Mouse (Mus musculus) neural tube, embryonic 13.5 days (tissue): ENCODE measurements around the gene Ascl2. TPM values are rescaled to one million over a fixed set of nuclear protein-coding genes. Genes with fewer than 3 reads are reported as not detected.

Source experiments
- ATAC-seq: fragments of 200-750 bp; cut with Nextera tagmentation; 2 replicates; pipeline ENCODE4 v1.8.0; 2017; ENCODE audit warnings: low read depth, mild to moderate bottlenecking, moderate TSS enrichment, moderate library complexity
- H3K27ac ChIP-seq: fragments of 300-500 bp; sonication (generic); replicated peaks from 2 replicates; pipeline ENCODE4 v1.5.1; 2015; ENCODE audit warnings: moderate library complexity, mild to moderate bottlenecking, inconsistent platforms
- H3K27me3 ChIP-seq: fragments of 300-500 bp; sonication (generic); 2 replicates; pipeline ENCODE4 v1.6.1; 2015; ENCODE audit warnings: mild to moderate bottlenecking, inconsistent platforms
- H3K36me3 ChIP-seq: fragments of 300-500 bp; sonication (generic); 2 replicates; pipeline ENCODE4 v1.6.1; 2015; ENCODE audit warnings: mild to moderate bottlenecking, inconsistent platforms
- H3K4me1 ChIP-seq: fragments of 300-500 bp; sonication (generic); replicated peaks from 2 replicates; pipeline ENCODE4 v1.6.1; 2015; ENCODE audit warnings: inconsistent platforms
- H3K4me2 ChIP-seq: fragments of 300-500 bp; sonication (generic); 2 replicates; pipeline ENCODE4 v1.6.1; 2015; ENCODE audit warnings: inconsistent platforms, mild to moderate bottlenecking, moderate library complexity
- H3K4me3 ChIP-seq: fragments of 300-500 bp; sonication (generic); 2 replicates; pipeline ENCODE4 v1.5.1; 2015; ENCODE audit warnings: mild to moderate bottlenecking, inconsistent platforms
- H3K9ac ChIP-seq: fragments of 300-500 bp; sonication (generic); 2 replicates; pipeline ENCODE4 v1.6.1; 2015; ENCODE audit warnings: moderate library complexity, mild to moderate bottlenecking, inconsistent platforms
- H3K9me3 ChIP-seq: fragments of 300-500 bp; sonication (generic); 2 replicates; pipeline ENCODE4 v1.6.1; 2016; ENCODE audit warnings: inconsistent platforms
- WGBS: fragments of 180-500 bp; shearing (Covaris S2); methylation state at CpG from one replicate; pipeline ENCODE4 v1.1.7; 2015; 5-methylcytosine and 5-hydroxymethylcytosine counted together
- polyA plus RNA-seq: library from polyadenylated mRNA; unstranded; fragments of >200 nt; fragmentation: Nextera tagmentation; extraction: Ambion mirVana; gene quantifications from 2 replicates; pipeline ENCODE4 v1.2.1, GENCODE M21; 2015

The Ascl2 gene
- polyA plus RNA-seq, 1 experiment from 2014 or later: 0.98 TPM

DNA sequence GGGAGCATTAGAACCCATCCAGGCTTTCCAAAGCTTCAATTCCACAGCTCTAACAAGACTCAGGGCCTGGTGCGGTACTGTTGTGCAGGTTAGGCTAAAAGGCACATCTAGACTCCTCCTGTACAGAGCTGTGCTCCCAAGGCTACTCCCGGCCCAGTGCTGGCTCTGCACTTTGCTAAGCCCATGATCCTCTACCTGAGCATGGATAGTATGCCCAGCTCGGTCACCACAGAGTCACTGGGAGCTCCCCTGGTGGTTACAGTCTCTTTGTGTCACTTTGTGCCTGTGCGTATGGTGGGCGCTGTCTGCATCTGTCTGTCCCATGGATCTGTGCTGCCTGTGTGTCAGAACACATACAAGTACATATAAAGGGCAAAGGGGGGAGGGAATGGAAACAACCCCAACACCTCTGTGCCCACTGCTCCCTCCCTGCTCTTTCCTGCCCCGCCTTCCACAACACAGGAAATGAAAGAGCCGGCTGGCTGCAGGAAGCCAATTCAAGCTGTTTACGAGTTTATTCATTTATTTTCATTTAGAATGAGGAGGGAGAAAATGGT lies 39.4 kb upstream of the Ascl2 start:
- H3K27ac ChIP-seq: peak overlapping the region; percentile 87
- no peaks in the 10 kb centered on the region; the same call in 1 of the 2 replicates for H3K27me3 ChIP-seq
- no peak overlapping the region for H3K4me2 ChIP-seq
- no peaks in the 10 kb centered on the region for H3K36me3 ChIP-seq
- WGBS: 45% methylated on average over 8 of the region's 8 CpGs
- no peak overlapping the region for H3K4me3 ChIP-seq
- peak; percentile 41 for ATAC-seq
- H3K4me1 ChIP-seq: peaks cover 53% of the 10 kb centered on the region
- H3K9me3 ChIP-seq: no peaks in the 10 kb centered on the region
- H3K9ac ChIP-seq: no peak overlapping the region

DNA sequence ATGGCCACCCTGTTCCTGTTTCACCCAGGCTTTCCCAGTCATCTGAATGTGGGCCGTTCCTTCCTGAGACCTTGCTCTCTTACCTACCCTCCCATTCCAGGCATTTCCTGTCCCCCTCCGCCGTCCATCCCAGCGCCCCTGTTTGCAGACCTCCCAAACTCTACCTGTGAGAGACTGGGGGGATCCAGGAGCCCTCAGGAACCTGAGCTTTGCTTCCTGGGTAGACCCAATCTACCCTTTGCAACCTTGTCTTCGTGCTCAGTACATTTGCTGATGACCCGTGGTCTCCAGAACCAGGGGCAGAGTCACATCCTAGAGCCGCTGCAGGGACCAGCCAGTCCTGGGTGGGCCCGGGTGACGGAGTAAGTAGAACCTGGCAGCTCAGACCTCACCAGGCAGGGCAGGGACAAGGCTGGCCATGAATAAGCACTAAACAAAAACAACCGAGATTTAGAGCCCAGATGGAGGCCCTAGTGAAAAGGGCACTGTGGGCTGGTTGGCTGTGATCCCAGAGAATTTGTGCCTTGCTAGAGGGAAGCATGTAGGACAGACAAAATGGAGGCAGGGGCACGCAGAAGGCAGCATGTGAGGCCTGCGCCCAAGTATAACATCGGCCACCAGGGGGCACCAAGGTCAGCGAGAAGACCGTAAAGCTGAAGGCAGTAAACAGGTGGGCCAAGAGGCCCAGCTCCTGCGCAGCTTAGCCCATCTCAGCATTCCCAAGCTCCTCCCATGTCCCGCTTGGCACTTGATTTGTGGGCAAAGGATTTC lies 38.7 kb upstream of the Ascl2 start:
- Histone ChIP-seq H3K4me2 (peak overlapping the region; percentile 17; the same call in 1 of the 2 replicates), H3K9me3 (no peaks in the 10 kb centered on the region), H3K36me3 (no peaks in the 10 kb centered on the region), H3K9ac (0 out of 2 replicates have a peak overlapping the region, but pooled peaks have one; percentile 17), H3K27ac (peak overlapping the region; percentile 87), H3K4me1 (peaks cover 46% of the 10 kb centered on the region), H3K4me3 (no peak overlapping the region), H3K27me3 (no peaks in the 10 kb centered on the region; the same call in 1 of the 2 replicates)
- 39% methylated on average over 17 of the region's 17 CpGs for WGBS
- peak; percentile 73 for ATAC-seq

DNA sequence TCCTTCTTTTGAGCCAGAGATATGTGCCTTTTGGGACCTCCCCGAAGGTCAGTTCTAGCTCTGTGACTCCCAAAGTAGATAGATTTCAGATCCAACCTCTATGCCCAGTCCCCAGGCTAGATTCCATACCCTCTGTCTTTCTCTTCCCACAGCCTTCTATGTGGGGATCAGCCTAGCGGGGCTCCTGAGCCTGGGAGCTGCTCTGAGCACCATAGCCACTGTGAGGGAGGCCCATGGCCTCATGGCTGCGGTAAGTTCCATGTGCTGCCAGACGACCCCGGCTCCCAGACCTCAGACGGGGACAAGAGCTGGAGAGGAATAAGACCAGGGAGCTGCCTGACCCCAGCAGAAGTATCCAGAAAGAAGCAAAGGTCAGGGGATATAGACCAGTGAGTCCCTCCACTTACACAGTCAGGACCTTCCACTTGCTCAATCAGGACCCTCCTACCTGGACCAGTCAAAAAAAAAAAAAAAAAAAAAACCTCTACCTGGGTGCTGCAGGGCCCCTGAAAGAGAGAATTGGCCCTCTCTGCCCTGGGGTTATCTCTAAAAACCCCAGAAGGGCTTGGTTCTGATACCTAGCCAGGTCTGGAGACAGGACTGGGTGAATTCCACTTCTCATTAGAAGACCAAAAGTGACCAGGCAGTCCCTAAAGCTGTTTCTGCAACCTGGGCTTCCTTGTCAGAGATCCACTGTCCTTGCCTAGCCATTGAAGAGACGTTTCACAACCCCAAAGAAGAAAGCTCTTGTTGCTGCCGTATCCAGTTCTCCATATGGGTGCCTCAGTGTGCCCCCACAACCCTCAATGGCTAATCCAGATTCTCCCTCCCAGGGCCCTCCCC lies 37.9 kb upstream of the Ascl2 start:
- Histone ChIP-seq H3K4me1 (peaks cover 38% of the 10 kb centered on the region), H3K27me3 (no peaks in the 10 kb centered on the region; the same call in 1 of the 2 replicates), H3K9me3 (no peaks in the 10 kb centered on the region), H3K4me3 (no peak overlapping the region), H3K27ac (peak overlapping the region; percentile 68; the same call in 1 of the 2 replicates), H3K9ac (no peak overlapping the region), H3K36me3 (no peaks in the 10 kb centered on the region), H3K4me2 (peak overlapping the region; percentile 17; the same call in 1 of the 2 replicates)
- ATAC-seq: no peak
- WGBS: 93% methylated on average over 8 of the region's 8 CpGs

DNA sequence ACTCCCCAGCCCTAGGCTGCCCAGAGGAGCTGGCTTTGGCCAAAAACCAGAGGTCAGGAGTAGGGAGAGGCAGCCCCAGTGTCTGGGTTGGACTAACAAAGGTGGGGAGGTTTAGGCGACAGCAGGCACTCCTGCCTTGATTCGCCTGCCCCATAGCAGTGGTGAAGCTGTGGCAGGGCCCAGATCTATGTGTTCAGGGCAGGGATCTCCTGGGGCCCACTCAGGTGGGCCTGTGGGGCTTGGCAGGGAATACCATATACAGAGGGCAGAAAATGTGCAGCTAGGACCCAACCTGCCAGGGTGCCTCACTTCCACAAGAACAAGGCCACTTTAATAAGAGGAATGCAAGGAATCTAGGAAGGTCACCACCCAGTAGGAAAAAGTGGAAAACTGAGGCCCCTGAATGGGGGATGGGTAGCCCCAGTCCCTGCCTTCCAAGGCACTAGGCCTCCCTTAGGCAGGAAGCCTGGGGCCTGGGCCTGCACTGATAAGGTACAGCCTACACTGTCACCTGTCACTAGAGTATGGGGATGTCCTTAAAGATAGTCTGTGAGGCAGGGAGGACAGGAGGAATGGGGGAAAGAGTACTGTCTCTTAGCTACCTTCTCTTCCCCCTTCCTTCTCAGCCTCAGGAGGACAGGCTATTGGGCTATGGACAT lies 37.2 kb upstream of the Ascl2 start:
- H3K27ac ChIP-seq: no peak overlapping the region
- 79% methylated on average over 2 of the region's 2 CpGs for WGBS
- no peaks in the 10 kb centered on the region for H3K9me3 ChIP-seq
- H3K4me1 ChIP-seq: peaks cover 35% of the 10 kb centered on the region
- no peak overlapping the region for H3K9ac ChIP-seq
- ATAC-seq: no peak
- H3K27me3 ChIP-seq: no peaks in the 10 kb centered on the region; the same call in 1 of the 2 replicates
- H3K4me2 ChIP-seq: no peak overlapping the region
- no peak overlapping the region for H3K4me3 ChIP-seq
- no peaks in the 10 kb centered on the region for H3K36me3 ChIP-seq

GRCm38 (mm10) chr7:143005344-143006096 lies 36.5 kb upstream of the Ascl2 start:
- Histone ChIP-seq H3K4me2 (no peak overlapping the region), H3K27ac (no peak overlapping the region), H3K9ac (no peak overlapping the region), H3K4me3 (no peak overlapping the region), H3K27me3 (no peaks in the 10 kb centered on the region; the same call in 1 of the 2 replicates), H3K4me1 (peaks cover 35% of the 10 kb centered on the region), H3K9me3 (no peaks in the 10 kb centered on the region), H3K36me3 (no peaks in the 10 kb centered on the region)
- no peak for ATAC-seq
- 87% methylated on average over 6 of the region's 6 CpGs for WGBS

DNA sequence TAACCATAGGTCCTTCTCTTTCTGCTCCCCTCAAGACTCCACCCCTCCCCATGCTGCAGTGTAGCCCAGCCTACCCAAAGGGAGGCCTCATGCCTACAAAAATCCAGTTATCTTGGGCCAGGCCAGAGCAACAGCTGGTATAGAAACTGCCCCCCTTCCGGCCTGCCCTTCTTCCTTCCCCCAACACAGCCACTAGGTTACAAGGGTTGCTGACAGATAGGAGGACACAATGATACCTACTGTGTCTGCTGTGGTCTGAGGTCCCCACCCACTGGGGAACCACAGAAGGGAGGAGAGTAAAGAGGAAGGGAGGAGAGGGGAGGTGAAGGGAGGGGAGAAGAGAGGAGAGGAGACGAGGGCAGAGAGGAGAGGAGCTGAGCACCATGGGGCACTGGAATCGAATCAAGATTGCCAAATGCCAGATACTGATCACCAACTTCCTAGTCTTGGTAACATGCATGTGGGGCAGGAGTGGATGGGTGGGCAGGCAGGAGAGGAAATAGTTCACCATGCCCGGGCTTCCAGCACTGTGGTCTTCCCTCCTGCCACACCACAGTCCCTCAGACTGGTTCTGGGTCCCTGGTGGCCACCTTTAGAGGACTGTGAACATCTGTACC lies 35.8 kb upstream of the Ascl2 start, which contains the start of gene Tspan32:
TSS of gene Tspan32 (plus strand) at position 320 of the 617 bp plus-strand sequence.
- Histone ChIP-seq H3K27ac (no peak within 1 kb of the TSS), H3K9me3 (no peaks in the 10 kb centered on the region), H3K4me1 (peaks cover 34% of the 10 kb centered on the region), H3K9ac (no peak within 1 kb of the TSS), H3K27me3 (no peaks in the 10 kb centered on the region; the same call in 1 of the 2 replicates), H3K36me3 (no peaks in the 10 kb centered on the region), H3K4me2 (no peak within 1 kb of the TSS), H3K4me3 (no peak within 1 kb of the TSS)
- no peak for ATAC-seq
- 74% methylated on average over 4 of the region's 4 CpGs for WGBS

DNA sequence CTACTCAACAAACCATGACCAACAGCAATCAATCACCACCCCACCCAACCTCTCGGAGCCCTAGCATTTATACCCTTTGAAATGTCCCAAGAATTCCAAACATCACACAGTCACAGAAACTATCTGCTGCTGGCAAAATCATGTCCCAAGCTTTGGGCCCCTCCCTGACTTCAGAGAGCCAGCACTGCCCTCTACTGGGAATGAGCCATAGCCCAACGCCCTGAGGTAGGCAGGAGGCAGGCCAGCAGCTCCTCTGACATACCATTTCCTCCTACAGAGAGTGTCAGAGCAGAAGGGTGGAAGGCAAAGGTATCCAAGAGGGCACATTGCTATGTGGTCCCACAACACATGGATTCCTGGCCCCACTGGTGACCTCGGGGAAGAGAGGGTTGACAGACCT lies 33.6 kb upstream of the Ascl2 start:
- H3K4me2 ChIP-seq: no peak overlapping the region
- H3K36me3 ChIP-seq: no peaks in the 10 kb centered on the region
- WGBS: 24% methylated on average over 3 of the region's 3 CpGs
- H3K4me1 ChIP-seq: peaks cover 13% of the 10 kb centered on the region
- no peak for ATAC-seq
- H3K27ac ChIP-seq: no peak overlapping the region
- H3K9me3 ChIP-seq: no peaks in the 10 kb centered on the region
- no peaks in the 10 kb centered on the region; the same call in 1 of the 2 replicates for H3K27me3 ChIP-seq
- H3K4me3 ChIP-seq: no peak overlapping the region
- H3K9ac ChIP-seq: no peak overlapping the region

DNA sequence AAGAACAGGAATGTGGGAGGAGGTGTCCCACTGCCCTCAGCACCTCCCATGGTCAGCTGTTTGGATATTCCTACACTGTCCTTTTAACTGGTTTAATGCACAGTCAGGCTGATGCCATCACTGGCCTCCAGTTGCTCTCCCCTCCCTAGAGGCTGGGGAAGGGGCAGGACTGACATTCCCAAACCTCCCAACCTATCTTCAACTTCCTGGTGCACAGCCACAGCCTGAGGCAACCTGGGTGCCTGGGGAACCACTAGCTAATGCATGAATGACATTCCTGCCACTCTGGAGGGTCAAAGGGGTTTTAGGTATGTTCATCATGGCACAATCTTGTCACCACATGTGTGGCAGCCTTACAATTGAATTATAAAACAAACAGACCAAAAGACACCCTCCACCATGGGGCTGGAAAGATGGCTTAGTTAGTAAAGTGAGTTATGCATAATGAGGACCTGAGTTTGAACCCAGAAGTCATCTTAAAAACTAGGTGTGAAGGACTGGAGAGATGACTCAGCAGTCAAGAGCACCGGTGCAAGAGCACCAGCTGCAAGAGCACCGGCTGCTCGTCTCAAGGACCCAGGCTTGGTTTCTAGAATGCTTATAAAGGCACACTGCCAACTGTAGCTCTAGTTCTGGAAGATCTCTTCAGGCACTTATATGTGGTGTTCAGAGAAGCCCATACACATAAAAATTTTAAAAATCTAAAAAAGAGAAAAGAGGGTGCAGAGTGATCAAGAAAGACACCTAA lies 28.5 kb upstream of the Ascl2 start:
- Histone ChIP-seq H3K4me2 (no peak overlapping the region), H3K36me3 (no peaks in the 10 kb centered on the region), H3K27me3 (no peaks in the 10 kb centered on the region), H3K4me3 (no peak overlapping the region), H3K27ac (no peak overlapping the region), H3K9me3 (no peaks in the 10 kb centered on the region), H3K4me1 (no peaks in the 10 kb centered on the region), H3K9ac (no peak overlapping the region)
- ATAC-seq: no peak
- WGBS: 71% methylated on average over 3 of the region's 3 CpGs

- no peaks in the 10 kb centered on the region for H3K36me3 ChIP-seq
- 86% methylated on average over 2 of the region's 2 CpGs for WGBS
Observed at GRCm38 (mm10) chr7:142996998-142997397, 27.9 kb upstream of the Ascl2 start.

GRCm38 (mm10) chr7:142995630-142996338 lies 26.7 kb upstream of the Ascl2 start:
- no peak overlapping the region for H3K4me3 ChIP-seq
- no peak for ATAC-seq
- H3K4me1 ChIP-seq: no peaks in the 10 kb centered on the region
- H3K27ac ChIP-seq: no peak overlapping the region
- no peak overlapping the region for H3K9ac ChIP-seq
- H3K27me3 ChIP-seq: no peaks in the 10 kb centered on the region
- H3K4me2 ChIP-seq: no peak overlapping the region
- WGBS: 74% methylated on average over 3 of the region's 3 CpGs
- no peaks in the 10 kb centered on the region for H3K9me3 ChIP-seq
- no peaks in the 10 kb centered on the region for H3K36me3 ChIP-seq

More at GRCm38 (mm10) chr7:142996998-142997397, 27.9 kb upstream of the Ascl2 start:
- H3K27ac ChIP-seq: no peak overlapping the region
- no peak overlapping the region for H3K9ac ChIP-seq
- no peaks in the 10 kb centered on the region for H3K9me3 ChIP-seq
- H3K27me3 ChIP-seq: no peaks in the 10 kb centered on the region
- ATAC-seq: no peak
- no peak overlapping the region for H3K4me3 ChIP-seq
- no peak overlapping the region for H3K4me2 ChIP-seq
- no peaks in the 10 kb centered on the region for H3K4me1 ChIP-seq
